Mouse (Mus musculus) limb, embryonic 14.5 days (tissue): Measurements from ENCODE around the gene Trmt1l. TPM values are rescaled to one million over a fixed set of nuclear protein-coding genes. Genes with fewer than 3 reads are reported as not detected.

Experiments used
- ATAC-seq: fragments of 200-750 bp; cut with Nextera tagmentation; 2 replicates; pipeline ENCODE4 v1.8.0; 2017; ENCODE audit warnings: low read depth, moderate number of reproducible peaks, moderate TSS enrichment; ENCODE audit not compliant: low FRiP score
- DNase-seq: peaks from one replicate; pipeline ENCODE4 v3.0.0-alpha.2; 2015; ENCODE audit warnings: low spot score
- H3K27ac ChIP-seq: fragments of 300-500 bp; sonication (generic); replicated peaks from 2 replicates; pipeline ENCODE4 v1.5.1; 2014; ENCODE audit warnings: low read depth, mild to moderate bottlenecking, low read length, moderate library complexity, mixed read lengths
- H3K27me3 ChIP-seq: fragments of 300-500 bp; sonication (generic); 2 replicates; pipeline ENCODE4 v1.6.1; 2014; ENCODE audit warnings: low read length, mixed read lengths; ENCODE audit not compliant: control insufficient read depth, insufficient read depth
- H3K36me3 ChIP-seq: fragments of 300-500 bp; sonication (generic); 2 replicates; pipeline ENCODE4 v1.6.1; 2014; ENCODE audit warnings: mild to moderate bottlenecking, low read length, moderate library complexity, mixed read lengths; ENCODE audit not compliant: control insufficient read depth, insufficient read depth
- H3K4me1 ChIP-seq: fragments of 300-500 bp; sonication (generic); 2 replicates; pipeline ENCODE4 v1.6.1; 2014; ENCODE audit warnings: antibody characterized with exemption, low read length, mixed read lengths; ENCODE audit not compliant: control insufficient read depth, insufficient read depth
- H3K4me2 ChIP-seq: fragments of 300-500 bp; sonication (generic); replicated peaks from 2 replicates; pipeline ENCODE4 v1.6.1; 2014; ENCODE audit warnings: low read depth, mild to moderate bottlenecking, low read length, moderate library complexity; ENCODE audit not compliant: severe bottlenecking
- H3K4me3 ChIP-seq: fragments of 300-500 bp; sonication (generic); replicated peaks from 2 replicates; pipeline ENCODE4 v1.5.1; 2014; ENCODE audit warnings: low read length
- H3K9ac ChIP-seq: fragments of 300-500 bp; sonication (generic); 2 replicates; pipeline ENCODE4 v1.6.1; 2014; ENCODE audit warnings: mild to moderate bottlenecking, low read depth, low read length, moderate library complexity; ENCODE audit not compliant: severe bottlenecking
- H3K9me3 ChIP-seq: fragments of 300-500 bp; sonication (generic); 2 replicates; pipeline ENCODE4 v1.6.1; 2016; ENCODE audit warnings: low read length; ENCODE audit not compliant: control insufficient read depth
- POLR2A ChIP-seq: fragments of 200-500 bp; IDR thresholded peaks from 2 replicates; pipeline ENCODE4 v1.8.0; 2012; ENCODE audit warnings: inconsistent platforms, mild to moderate bottlenecking, moderate library complexity, borderline replicate concordance; ENCODE audit not compliant: insufficient read depth, insufficient read length; ENCODE audit errors: extremely low read depth
- WGBS: fragments of 180-500 bp; shearing (Covaris S2); extraction: QIAGEN DNeasy Blood & Tissue Kit; methylation state at CpG from one replicate; pipeline ENCODE4 v1.1.7; 2014; 5-methylcytosine and 5-hydroxymethylcytosine counted together
- polyA plus RNA-seq, 2 experiments: library from polyadenylated mRNA; depleted of rRNA in 1 of 2; stranded (reverse) in 1 of 2; unstranded in 1 of 2; fragments of >200 nt; fragmentation: Nextera tagmentation in 1 of 2; extraction: Ambion mirVana in 1 of 2; gene quantifications; 2 replicates each; pipeline versions ENCODE4 v1.2.1 to v1.2.3; 2012 to 2014

Gene Trmt1l
- polyA plus RNA-seq (2012; rRNA removed) (29.3 and 33.8 TPM in 2 replicates), polyA plus RNA-seq (2014; fragmentation: Nextera tagmentation; extraction: Ambion mirVana) (34.2 and 42.5 TPM in 2 replicates)

- ATAC-seq, result peak; percentile 99
- TF ChIP-seq POLR2A, result peak; percentile 98; the same call in 1 of the 2 replicates
Measured at GRCm38 (mm10) chr1:151428263-151429221, at the start of gene Trmt1l, which contains the start of gene Swt1. TSS of gene Trmt1l (plus strand) at chr1:151428542. TSS of gene Swt1 (minus strand) at chr1:151428455.

GRCm38 (mm10) chr1:151390029-151390428, 38.3 kb upstream of the Trmt1l start:
- H3K27me3 ChIP-seq, result no peaks in the 10 kb centered on the region
- H3K9me3 ChIP-seq, result no peaks in the 10 kb centered on the region
- H3K4me1 ChIP-seq, result no peaks in the 10 kb centered on the region
- no peak overlapping the region for H3K9ac ChIP-seq
- ATAC-seq, result no peak
- DNase-seq, result no peak
- 94% methylated on average over 1 of the region's 1 CpGs for WGBS
- TF ChIP-seq POLR2A, result no peak
- no peak overlapping the region for H3K27ac ChIP-seq
- H3K4me3 ChIP-seq, result no peak overlapping the region
- no peak overlapping the region for H3K4me2 ChIP-seq
- H3K36me3 ChIP-seq, result peaks cover 35% of the 10 kb centered on the region

More at GRCm38 (mm10) chr1:151428263-151429221, at the start of gene Trmt1l, which contains the start of gene Swt1:
- H3K27ac ChIP-seq, result peak within 1 kb of the TSS; percentile 95
- DNase-seq, result peak; percentile 99
- peak within 1 kb of the TSS; percentile 93 for H3K9ac ChIP-seq
- no peaks in the 10 kb centered on the region for H3K36me3 ChIP-seq
- no peaks in the 10 kb centered on the region for H3K27me3 ChIP-seq
- peaks cover 12% of the 10 kb centered on the region for H3K4me1 ChIP-seq
- 2% methylated on average over 64 of the region's 74 CpGs for WGBS
- peak within 1 kb of the TSS; percentile 64 for H3K4me2 ChIP-seq
- H3K4me3 ChIP-seq, result peak within 1 kb of the TSS; percentile 97
- H3K9me3 ChIP-seq, result no peaks in the 10 kb centered on the region

DNA sequence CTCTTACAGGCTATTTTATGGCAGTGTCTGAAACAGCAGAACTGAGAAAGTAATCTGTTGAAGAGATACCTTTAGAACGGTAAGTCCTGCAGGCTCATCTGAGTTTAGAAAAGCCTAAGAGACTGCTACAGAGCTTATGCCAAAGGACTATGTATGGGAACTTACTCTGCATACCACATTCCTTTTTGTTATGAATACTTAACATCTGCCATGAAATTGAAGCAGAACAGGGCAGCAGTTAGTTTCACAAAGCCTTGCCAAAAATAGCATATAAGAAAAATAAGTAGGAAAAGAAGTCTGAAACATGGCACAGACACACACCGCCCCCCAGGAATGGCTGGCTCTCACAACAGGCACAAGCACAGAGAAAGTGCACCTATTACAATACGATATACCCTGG, 18.5 kb upstream of the Trmt1l start:
- Histone ChIP-seq H3K9me3 (no peaks in the 10 kb centered on the region), H3K36me3 (peaks cover 37% of the 10 kb centered on the region), H3K27me3 (no peaks in the 10 kb centered on the region), H3K4me1 (peaks cover 4% of the 10 kb centered on the region; the same call in 1 of the 2 replicates), H3K4me3 (no peak overlapping the region), H3K4me2 (no peak overlapping the region), H3K9ac (no peak overlapping the region), H3K27ac (peak overlapping the region; percentile 34; the same call in 1 of the 2 replicates)
- peak; percentile 6 for DNase-seq
- ATAC-seq, result 0 out of 2 replicates have a peak, but pooled peaks have one; percentile 53
- TF ChIP-seq POLR2A, result no peak
- 45% methylated on average over 3 of the region's 3 CpGs for WGBS

DNA sequence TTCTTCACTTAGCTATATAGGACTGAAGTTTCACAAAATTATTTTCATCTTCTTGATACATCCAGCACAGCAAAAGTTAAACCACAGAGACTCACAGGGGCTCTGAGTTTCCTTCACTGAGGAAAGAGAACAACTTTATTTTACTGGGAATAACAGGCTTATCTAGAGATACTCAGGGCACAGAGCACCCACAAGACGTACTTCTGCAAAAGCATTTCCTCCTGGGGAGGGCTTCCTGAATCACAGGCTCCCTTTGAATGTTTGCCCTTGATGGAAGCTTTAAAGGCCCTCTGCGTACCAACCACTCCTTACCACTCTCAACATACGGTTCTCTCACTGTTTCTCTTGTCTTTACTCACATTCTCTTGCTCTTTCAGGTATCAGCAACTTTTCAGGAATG, 6.2 kb upstream of the Trmt1l start:
- H3K4me3 ChIP-seq, result no peak overlapping the region

GRCm38 (mm10) chr1:151426947-151427600, 1.3 kb upstream of the Trmt1l start:
- no peaks in the 10 kb centered on the region for H3K27me3 ChIP-seq
- WGBS, result 22% methylated on average over 7 of the region's 7 CpGs
- peaks cover 12% of the 10 kb centered on the region for H3K4me1 ChIP-seq
- ATAC-seq, result no peak
- H3K4me3 ChIP-seq, result peak overlapping the region; percentile 97
- TF ChIP-seq POLR2A, result no peak
- DNase-seq, result no peak
- peak overlapping the region; percentile 64 for H3K4me2 ChIP-seq
- H3K27ac ChIP-seq, result no peak overlapping the region
- H3K9me3 ChIP-seq, result no peaks in the 10 kb centered on the region
- peaks cover 4% of the 10 kb centered on the region; the same call in 1 of the 2 replicates for H3K36me3 ChIP-seq
- peak overlapping the region; percentile 84 for H3K9ac ChIP-seq

More for the DNA sequence above, 6.2 kb upstream of the Trmt1l start:
- no peak overlapping the region for H3K4me2 ChIP-seq
- 95% methylated on average over 3 of the region's 3 CpGs for WGBS
- peaks cover 33% of the 10 kb centered on the region for H3K36me3 ChIP-seq
- TF ChIP-seq POLR2A, result no peak
- no peaks in the 10 kb centered on the region for H3K27me3 ChIP-seq
- ATAC-seq, result no peak
- no peak for DNase-seq
- no peak overlapping the region for H3K9ac ChIP-seq
- no peak overlapping the region for H3K27ac ChIP-seq
- H3K4me1 ChIP-seq, result peaks cover 3% of the 10 kb centered on the region
- H3K9me3 ChIP-seq, result no peaks in the 10 kb centered on the region
